Mouse (Mus musculus) gonadal fat pad, adult 2 months (tissue): ENCODE results near the gene Cul5. TPM values are rescaled to one million over a fixed set of nuclear protein-coding genes. Genes with fewer than 3 reads are reported as not detected.

ENCODE experiments used
- DNase-seq: peaks from one replicate; pipeline ENCODE4 v3.0.0-alpha.2; 2012; ENCODE audit warnings: low read depth
- polyA plus RNA-seq: library from polyadenylated mRNA; depleted of rRNA; stranded (reverse); fragments of >200 nt; gene quantifications from 2 replicates; pipeline ENCODE4 v1.2.3, GENCODE M21; 2012; rRNA removed

Gene Cul5
- 4.1 and 5.3 TPM in 2 replicates for polyA plus RNA-seq

DNA sequence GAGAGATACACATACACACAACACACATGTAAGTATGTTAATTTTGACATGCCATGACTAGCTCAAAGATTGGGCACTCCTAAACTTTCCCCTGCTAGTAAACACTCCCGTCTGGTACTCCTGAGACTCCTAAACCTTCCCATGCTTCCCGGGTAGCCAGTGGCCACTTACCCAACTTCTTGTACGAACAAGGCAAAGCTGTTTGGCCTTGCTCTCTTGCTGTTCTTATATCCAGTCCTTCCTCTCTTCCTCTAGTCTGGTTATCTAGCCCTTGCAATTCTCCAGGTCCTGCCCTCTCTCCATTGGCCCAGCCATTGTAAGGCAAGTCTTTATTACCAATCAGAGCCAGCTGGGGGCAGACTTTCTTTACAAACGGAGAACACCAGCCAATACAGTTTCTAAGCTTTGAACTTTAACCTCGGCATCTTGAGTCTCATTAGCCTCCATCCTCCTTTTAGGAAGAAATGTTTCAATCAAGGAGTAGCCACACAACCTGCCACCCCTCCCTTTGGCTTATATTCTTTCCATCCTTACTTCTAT is at the start of gene Cul5:
TSS of gene Cul5 (minus strand) at position 335 of the 540 bp plus-strand sequence.
- no peak for DNase-seq

DNA sequence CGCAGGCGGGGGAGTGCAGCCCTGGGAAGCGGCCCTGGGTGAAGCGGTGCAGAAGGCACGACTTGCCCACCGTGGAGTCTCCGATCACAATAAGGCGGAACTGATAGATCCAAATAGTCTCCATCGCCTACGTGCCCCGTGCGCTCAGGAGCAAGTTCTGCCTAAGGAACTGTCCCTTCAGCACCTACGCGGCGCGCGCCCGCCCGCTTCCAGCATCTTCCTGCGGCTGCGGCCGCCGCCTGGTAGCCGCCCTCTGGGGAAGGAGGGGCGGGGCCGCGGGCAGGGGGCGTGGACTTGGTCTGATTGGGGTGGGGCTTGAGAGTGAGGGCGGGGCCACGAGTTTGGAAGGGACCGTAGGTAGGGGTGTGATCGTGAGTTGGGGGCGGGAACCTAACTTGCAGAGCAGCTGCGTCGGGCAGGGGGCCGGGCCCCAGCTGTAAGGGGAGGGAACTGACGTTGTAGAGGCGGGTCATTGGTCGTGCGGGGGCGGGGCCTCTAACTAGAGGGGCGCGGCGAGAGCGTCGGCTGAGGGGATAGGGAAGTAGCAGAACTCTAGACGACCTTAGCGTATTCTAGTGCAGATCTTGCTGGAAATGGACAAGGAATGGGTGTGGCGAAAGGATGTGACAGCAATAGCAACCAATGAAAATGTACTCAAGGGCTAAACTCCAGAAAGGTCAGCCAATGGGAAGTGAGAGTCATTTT is 36.3 kb upstream of the Cul5 start, which contains the start of gene Rab39:
TSS of gene Rab39 (minus strand) at position 241 of the 705 bp plus-strand sequence.
- DNase-seq, result no peak

DNA sequence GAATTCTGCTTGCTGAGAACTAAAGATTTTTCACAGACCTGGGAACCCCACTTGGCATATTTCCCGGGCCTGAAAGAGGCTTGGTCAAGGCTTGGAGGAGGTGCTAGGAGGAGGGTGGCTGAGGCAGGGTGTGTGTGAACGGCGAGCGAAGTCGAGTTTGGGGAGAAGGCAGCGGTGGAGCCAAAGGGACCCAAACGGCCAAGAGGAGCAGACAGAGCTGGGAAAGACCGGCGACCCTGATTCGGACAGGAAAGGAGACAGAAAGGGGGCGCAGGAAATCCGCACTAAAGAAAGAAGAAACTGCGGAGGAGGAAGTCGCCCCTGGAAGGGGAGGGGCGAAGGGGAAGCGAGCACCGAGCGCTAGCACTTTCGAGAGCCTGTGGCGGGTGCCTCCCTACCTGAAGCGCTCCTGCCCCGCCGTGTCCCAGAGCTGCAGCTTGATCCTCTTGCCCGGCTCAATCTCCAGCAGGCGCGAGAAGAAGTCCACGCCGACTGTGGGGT is 35.7 kb upstream of the Cul5 start:
- DNase-seq, result no peak

DNA sequence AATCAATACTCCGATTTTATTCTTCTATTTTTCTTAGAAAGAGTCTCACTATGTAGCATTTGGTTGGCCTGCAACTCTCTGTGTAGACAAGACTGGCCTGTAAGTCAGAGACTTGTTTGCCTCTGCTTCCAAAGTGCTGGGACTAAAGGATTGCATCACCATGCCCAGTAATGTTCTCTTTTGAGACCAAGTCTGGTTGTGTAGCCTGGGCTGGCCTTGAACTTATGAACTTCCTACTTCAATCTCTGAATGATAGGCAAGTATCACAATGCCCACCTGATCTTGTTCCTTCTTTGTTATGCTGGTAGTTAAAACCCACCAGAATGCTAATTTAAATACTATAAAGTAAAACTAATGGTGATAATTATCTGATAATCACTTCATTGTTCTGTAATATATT is 33.2 kb upstream of the Cul5 start:
- DNase-seq, result no peak

DNA sequence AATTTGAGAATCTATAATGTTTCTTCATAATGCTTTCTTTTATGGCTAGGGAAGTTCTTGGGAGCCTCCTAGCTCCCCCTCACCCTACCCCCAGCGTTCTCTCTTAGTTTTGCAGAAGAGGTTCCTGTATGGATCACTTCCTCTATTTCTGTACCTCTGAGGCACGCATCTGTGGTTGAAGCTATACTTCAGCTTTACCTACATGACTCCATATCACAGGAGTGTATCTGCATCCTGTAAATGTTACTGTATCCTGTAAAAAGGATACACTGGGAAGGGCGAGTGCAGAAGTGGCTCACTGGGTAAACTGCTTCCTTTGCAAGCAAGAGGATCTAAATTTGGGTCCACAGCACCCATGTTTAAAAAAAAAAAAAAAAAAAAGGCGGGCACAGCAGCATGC is 30.7 kb upstream of the Cul5 start:
- DNase-seq, result no peak

DNA sequence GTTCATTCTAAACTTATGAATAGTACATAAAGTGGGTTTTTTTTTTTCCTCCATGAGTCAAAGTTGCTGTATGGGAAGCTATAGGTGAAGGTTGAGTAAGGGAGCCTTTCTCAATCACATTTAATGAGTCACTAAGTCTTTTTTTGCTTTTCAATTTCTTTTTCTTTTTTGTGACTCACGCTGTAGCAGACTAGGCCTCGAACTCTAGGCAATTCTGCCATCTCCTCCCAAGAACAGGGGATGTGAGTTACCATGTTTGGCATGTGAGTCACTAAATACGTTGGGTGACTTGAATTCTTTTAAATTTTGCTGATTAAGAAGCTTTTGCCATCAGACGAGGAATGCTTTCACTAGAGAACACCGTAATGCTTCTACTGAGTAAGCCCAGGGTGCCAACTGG is 26.0 kb upstream of the Cul5 start:
- no peak for DNase-seq

DNA sequence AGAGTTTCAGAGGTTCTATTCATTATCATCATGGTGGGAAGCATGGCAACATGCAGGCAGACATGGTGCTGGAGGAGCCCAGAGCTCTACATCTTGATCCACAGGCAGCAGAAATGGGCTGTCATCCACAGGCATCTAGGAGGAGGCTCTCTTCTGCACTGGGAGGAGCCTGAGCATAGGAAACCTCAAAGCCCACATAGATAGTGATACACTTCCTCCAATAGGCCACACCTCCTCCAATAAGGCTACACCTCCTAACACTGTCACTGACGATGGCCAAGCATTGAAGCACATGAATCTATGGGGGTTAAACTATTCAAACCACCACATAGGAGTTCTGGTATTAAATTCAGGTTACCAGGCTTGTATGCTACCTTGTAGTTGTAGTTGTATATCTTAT is 23.9 kb upstream of the Cul5 start:
- DNase-seq, result no peak

DNA sequence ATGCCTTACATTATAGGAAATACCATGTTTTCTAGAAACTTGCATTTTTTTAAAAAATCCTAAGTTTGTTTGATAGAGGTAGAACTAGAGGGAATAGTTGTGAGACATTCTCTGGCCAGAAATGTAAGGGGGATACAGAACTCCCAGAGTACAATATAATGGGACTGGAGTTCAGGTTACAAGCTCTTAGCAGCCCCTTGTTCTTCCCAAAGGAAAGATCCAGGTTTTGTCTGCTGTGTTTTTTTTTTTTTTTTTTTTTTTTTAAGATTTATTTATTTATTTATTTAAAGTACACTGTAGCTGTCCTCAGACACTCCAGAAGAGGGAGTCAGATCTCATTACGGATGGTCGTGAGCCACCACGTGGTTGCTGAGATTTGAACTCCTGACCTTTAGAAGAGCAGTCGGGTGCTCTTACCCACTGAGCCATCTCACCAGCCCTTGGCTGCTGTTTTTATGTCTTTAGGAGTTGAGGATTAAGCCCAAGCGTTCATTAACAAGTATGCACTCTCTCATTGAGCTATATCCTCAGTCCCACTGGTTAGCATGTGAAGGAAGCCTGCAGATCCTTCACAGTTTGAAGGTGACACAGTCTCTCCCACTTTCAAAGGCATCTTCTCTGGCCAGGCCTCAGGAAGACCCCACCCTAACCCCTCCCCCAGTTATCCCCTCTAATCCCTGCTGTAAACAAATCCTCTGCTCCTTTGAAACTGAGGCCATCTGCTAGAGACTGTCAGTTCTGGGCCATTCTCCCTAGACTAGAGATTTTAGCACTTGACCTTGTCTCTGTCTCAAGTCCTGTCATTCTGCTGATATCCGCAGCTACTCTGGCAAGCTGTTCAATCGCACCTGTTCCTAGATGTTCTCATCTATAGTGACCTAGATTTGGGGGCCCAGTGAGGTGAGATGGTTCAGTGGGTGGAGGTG is 22.2 kb upstream of the Cul5 start:
- DNase-seq, result no peak

DNA sequence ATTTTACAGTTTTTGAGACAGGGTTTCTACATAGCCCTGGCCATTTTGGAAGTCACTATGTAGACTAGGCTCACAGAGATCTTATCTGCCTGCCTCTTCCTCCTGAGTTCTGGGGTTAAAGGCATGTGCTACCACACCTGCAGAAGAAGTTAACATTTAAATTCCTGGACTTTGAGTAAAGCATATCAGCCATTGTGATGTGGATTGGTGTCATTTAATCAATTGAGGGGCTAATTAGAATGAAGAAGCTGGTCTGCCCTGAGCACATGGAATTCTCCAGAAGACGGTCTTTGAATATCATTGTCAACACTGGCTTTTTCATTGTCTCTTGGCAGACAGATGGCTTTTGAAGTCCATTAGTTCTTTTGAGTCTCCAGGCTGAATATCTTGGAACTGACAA is 11.0 kb upstream of the Cul5 start:
- no peak for DNase-seq

DNA sequence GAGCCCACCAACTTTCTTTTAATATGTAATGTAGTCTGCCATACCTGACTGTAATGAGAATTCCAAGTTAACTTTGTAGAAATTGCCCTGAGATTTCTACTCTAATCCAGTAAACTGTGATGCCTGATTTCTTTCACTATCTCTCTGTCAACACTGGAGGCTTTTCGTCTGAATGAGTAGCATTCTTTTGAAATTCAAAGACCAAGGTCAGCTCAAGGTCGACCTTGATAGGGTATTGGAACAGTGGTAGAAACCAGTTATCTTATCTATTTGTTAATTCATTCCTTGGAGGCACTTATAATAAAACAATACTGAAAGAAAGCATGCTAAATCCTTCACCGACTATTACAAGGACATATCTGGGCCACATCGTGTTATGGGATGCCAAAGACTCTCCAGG is 7.1 kb upstream of the Cul5 start:
- no peak for DNase-seq

DNA sequence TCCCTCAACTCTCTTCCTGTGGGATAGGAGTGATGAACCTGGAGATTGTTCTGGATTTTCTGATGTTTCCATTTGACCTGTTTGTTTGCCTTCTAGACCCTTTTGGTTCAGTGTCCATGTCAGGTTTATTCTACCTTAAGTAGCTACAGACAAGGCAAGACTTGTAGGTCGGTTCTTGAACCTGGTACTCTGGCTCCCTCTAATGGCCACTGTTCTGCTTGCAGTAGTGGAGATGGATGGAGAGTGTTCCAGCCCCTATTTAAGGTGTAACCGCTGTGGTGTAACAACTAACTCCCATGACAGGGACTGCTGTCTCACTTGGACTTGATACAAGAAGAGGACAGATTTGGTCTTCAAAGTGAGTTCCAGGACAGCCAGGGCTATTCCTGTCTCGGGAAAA is 3.8 kb upstream of the Cul5 start:
- no peak for DNase-seq

DNA sequence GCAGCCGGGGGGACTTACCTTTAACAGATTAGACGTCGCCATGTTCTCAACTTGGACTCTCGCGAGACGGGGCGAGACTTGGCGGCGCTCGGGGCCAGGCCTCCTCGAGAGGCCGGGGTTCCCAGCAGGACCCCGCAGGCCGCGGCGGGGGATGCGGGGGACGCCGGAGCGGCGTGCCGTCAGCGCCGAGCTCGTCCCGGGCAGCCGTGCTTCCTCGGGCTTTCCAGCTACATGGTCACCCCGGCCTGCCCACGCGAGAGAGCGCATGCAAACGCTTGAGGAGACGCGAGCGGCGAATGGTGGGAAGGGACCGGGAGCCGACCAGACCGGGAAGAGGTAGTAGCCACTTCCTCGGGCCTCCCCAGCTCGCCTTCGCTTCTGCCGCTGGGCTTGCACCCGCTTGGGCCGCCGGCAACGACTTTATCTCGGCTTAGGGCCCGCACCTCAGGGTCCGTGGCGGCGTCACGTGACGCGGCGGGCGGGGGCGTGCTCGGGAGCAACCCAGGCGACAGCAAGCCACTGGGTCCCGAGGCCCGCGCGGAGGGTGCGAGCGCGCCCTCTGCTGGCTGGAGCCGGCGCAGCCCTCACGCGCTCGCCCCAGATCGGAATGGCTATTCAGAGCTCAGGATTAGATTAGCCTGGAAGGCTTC is 2.7 kb downstream of the Cul5 start:
- DNase-seq, result no peak

DNA sequence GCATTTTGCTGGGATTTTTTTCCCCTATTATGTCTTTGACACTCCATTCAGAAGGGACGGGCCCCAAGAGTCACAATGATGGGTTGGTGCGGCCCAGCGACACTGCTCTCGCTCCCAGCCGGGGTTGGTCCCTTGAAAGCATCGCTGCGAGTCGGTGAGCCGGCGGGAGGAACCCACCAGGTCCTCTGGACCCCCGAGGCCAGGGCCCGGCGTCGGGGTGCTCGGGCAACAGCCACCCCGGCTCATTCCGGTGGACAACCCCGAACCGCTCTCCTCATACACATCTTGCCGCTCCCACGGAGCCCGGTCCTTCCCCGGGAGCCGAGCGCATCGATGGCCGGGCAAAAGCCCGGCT is 3.2 kb downstream of the Cul5 start:
- no peak for DNase-seq

DNA sequence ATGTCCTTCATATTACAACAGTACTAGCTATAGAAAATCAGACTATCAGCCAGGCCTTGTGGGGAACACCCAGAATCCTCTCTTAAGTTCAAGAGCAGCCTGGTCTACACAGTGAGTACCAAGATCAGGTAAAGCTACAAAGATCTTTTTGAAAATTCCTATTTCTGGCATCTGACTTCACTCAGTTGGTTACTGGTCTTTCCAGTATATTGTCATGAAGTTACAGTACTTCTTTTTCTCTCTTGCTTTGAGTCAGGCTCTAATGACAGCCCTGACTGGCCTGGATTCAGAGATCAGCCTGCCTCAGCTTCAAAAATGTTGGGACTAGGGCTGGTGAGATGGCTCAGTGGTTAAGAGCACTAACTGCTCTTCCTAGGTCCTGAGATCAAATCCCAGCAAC is 4.4 kb downstream of the Cul5 start:
- DNase-seq, result no peak

DNA sequence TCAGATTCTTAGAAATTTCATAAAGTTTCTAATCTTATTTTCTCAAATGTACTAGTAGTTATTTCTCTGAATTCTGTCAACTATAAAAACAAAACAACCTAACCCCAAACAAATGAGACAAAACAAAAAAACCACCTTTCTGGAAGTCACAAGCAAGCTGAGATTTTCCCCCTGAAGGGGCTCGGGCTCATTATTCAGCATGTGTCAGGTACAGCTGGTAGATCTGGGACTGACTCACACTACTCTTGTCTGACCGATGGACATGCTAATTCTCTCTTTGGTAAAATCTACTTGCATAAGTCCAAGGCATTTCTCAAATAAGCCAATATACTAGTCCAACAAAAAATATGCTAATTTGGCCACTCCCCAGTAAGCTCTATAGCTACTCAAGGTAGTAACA is 5.0 kb downstream of the Cul5 start:
- no peak for DNase-seq

DNA sequence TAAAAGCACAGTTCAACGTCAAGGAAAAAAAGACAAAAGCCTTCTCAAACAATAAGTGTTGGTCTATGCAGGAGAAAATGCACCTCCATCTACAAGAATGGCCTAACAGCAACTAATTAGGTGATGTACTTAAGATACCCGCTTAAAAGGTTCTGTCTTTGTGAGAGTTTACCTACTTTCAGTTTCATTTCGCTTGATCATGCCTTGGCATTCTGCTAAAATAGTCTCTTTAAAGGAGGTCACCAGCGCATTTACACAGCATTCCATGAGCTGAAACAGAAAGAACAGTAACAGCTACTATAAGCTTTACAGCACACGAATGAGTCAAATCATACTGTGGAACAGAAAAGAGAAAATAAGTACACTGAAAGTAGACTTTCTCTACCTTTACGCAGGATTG is 35.0 kb downstream of the Cul5 start:
- no peak for DNase-seq

DNA sequence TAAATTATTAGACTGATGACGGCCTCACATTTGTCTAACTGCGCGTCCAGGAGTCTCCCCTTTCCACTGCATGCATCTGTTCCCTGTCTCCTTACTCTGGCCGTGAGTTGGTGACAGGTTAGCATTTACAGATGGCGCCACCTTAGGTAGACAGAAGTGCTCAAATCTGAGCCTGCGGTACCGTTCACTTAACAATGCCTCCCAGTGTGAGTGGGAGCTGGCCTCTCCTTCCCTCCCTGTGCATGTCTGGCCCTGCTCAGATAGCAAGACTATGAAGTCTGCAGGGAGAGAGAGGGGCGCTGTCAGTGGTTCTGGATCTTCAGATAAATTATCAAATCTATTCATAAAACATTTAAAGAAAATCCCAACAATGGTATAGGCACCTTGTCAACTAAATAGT is 54.6 kb downstream of the Cul5 start:
- DNase-seq, result no peak

DNA sequence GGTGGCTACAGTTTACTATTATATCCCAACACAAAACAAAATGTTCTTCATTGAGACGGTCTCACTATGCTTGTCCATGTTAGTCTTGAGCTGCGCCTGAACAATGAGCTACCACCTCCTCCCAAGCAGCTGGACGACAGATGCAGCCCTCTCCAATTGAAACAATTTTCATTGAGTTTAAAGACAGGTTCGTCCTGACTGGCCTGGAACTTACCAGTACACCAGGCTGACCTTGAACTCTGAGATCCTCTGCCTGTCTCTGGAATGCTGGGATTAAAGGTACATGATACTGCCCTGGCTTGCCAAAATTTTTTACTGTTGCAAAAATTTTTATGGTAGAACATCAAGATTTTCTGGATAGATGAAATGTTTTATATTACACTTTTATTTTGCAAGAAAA is 55.5 kb downstream of the Cul5 start:
- no peak for DNase-seq

DNA sequence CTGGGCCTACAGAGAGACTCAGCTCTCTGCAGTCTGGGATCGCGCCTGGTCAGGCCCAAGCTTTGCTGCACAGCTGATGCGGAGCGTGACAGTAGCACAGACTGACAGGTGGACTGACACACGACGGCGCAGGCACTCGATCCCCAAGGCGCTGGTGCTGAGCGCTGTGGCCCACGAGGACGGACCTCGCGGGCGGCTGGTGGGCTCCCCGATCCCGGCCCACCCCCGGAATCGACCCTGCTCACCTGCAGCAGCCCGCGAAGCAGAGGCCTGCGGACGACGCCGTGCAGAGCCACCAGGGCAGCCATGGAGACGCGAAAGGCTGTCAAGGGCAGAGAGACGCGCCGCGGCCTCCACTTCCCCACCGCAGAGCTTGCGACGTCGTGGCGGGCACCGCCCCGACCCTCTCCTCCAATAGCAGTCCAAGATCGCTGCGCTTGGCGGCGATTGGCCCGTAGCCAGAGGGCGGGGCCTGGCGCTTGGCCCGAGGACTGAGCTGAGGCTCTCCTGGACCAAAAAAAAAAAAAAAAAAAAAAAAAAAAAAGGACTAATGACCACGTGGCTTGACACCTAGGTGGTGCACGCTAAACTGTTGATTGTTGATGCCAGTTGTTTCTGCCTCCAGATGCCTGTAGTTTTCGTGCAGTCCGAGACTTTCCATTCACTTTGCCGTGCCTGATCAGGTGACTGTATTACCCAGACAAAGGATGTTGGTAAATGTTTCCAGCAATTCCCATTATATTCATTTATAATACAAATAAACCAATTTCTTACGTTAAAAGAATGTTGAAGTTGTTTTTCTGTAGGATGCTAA is 59.6 kb downstream of the Cul5 start, which contains the start of gene Acat1:
TSS of gene Acat1 (minus strand) at position 415 of the 814 bp plus-strand sequence.
- DNase-seq, result peak; percentile 45

DNA sequence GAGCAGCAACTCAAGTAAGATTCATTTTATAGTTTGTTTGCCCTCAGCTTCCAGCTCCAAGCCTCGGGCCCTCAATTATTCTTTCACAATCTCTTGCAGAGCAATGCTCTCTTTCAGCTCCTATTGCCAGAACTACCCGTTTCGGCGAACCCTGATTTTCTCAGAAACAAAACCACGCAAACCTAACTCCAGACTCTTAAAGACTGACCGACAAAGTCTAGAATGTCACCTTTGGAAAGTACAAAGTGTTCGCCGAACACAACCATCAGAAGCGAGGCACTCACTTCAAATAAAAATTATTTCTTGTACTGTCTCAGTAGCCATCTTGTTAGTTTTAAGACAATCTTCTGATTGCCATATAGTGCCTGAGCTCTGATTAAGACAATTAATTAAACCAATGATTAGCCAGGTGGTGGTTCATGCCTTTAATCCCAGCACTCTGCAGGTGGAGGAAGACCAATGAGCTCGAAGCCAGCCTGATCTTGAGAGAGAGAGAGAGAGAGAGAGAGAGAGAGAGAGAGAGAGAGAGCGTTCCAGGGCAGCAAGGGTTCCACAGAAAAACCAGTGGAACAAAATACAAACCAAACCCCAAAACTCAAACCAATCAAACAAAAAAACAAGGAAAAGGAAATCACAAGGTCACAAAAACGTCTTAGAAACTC is 60.4 kb downstream of the Cul5 start:
- DNase-seq, result no peak

DNA sequence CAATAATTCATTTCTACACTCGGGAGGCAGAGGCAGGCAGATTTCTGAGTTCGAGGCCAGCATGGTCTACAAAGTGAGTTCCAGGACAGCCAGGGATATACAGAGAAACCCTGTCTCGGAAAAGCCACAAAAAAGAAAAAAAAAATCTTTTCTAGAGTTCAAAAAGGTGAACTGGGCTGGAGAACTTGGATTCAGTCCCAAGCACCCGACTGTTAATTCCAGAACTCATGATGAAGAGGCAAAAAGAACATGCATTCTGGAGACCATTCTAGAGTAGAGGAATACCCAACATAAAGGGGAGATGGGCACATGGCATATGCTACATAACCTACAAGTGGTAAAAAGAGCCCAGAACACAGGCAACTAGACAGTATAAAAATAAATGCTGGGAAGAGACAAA is 62.0 kb downstream of the Cul5 start:
- no peak for DNase-seq
